Mouse (Mus musculus): ENCODE results near the gene Pgm5.
"Not testable (repeated sequence)": the region's sequence is repeated elsewhere in the genome, so short reads cannot be mapped to it uniquely, and the experiment has no call there.

The Pgm5 gene

DNA sequence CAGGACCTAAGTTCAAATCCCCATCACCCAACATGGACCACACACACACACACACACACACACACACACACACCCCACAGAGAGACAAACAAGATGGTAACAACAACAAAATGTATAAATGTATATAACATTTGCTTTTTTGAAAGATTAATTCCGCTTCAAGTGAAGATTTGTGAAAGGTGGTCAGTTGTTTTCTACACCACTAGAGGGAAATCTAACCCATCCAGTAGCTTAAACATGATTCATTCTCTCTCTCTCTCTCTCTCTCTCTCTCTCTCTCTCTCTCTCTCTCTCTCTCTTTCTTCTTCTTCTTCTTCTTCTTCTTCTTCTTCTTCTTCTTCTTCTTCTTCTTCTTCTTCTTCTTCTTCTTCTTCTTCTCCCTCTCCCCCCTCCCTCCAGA is 158.5 kb downstream of the Pgm5 start:
- not testable (repeated sequence) for DNase-seq

DNA sequence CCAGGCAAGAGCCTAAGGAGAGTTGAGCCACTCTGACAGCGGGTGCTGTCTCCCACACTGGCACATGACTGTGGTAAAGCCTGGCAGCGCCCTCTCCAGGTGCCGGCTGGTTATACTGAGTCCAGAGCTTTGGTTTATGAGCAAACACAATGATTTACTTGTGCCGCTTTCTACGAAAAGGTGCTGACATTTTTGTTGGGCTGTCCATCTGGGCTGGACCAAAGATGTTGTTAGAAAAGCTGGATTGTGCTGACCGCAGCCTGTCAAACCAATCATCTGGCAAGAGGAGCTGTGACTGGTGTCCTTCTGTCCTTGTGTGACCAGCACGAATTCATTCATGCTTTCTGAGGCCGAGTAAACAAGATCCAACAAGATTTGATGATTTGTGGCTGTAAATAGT is 159.9 kb downstream of the Pgm5 start:
- peak; percentile 48 to 61 for DNase-seq

DNA sequence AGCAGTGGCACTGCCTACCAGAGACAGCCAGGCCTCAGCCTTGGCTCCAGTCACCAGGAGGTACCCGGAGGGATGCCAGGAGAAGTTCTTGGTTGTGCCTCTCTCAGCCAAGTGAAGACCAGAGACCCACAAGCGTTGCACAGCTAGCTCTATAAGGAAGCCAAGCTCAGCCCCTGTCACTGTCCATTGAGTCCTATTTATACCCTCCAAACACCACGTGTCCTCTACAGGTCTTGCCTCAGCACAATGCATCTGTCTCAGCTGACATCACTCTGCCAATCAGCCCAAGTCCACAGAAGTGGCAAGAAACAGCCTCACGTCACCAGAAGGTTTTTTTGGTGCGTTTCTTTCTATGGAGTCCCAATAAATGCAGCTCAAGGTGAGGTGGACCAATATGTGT is 161.0 kb downstream of the Pgm5 start:
- DNase-seq: no peak

DNA sequence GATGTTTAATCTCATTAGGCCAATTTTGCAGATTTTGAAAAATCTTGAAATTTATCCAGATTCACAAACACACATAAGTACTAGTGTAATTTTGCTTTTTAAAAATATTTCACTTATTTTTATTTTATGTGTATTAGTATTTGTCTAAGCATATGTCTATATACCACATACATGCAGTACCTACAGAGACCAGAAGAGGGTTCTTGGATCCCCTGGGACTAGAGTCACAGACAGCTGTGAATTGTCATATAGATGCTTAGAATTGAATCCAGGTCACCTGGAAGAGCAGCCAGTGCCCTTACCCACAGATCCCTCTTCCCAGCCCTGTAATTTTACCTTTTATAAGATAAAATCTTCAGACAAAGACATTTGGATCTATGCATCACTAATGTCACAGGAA is 161.7 kb downstream of the Pgm5 start:
- DNase-seq: no peak

DNA sequence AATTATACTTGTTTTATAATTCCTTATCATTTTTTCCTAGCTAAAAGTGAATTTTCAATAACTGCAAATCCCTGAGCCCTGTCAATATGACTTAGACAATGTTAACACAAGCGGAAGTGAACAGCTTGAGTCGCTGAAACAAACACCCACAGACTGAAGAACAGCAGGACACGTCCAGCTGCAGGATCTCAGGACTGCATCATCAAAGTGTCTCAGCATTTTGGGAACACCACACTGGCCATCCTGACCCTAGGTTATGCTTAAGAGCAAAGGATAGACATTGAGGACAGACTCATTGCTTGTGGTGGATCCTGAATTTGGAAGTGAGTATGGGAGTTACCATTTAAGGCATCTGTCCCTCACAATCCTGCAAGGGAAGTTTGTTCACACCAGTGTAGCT is 162.5 kb downstream of the Pgm5 start:
- peak; percentile 64 to 65 for DNase-seq

DNA sequence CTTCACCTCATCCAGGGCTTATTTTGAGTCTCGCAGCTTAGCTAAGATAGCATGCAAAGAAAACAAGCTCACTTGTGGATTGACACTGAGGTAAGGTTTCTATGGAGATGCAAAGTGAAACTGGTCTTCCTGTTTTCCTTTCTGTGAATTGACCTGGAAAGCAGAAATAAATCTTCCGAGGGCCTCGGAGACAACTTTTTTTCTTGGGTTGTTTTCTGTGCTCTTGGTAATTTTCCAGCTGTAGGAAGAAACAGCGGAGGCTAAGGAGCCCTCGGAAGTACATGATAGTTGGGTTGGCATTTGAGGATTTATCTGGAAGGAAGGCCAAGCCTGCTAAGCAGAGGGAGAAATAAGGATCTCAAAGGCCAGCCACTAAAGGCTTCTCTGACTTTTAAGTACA is 163.0 kb downstream of the Pgm5 start:
- no peak for DNase-seq

DNA sequence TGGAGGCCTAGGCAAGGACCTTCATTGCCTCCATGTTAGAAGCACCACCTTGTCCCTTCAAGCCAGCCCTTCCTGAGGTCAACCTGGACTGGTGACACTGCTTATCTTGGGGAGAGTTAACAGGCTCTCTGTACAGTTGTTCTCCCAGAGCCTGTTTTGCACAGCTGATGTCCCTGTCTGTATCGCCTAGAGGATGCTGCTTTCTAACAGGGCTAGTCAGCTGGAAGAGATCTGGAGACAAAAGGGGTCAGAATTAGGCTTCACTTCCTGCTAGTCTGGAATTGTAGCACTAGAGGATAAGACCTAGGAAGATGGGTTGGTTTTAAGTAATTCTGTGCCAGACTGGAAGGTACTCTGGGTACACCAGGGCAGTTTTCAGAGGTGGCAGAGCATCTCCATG is 163.7 kb downstream of the Pgm5 start:
- DNase-seq: no peak

DNA sequence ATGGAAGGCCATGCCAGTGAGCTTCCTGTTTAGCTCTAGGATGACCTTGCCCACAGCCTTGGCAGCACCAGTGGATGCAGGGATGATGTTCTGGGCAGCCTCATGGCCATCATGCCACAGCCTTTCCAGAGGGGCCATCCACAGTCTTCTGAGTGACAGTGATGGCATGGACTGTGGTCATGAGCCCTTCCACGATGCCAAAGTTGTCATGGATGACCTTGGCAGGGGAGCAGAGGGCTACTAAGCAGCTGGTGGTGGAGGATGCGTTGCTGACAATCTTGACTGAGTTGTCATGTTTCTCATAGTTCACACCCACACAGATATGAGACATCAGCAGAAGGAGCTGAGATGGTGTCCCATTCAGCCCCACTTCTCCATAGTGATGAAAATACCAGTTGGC is 169.0 kb downstream of the Pgm5 start:
- DNase-seq: no peak

DNA sequence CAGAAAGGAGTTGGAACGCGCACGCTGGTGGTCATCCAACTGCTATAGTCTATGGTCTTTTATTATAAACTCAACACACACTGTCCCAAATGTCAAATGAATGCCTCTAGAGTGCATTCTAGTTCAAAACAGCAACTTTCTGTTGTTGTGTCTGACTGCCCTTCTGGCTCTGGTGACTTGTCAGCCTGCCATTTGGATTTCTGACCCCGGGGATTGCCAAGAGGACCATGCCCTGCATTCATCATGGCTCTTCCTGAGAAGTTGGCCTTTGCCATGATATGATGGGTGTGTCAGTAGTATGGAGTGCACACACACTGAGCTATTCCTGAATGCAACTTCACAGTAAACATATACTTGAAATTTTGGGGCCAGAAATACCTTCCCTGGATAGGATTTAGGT is 172.1 kb downstream of the Pgm5 start:
- DNase-seq: no peak

DNA sequence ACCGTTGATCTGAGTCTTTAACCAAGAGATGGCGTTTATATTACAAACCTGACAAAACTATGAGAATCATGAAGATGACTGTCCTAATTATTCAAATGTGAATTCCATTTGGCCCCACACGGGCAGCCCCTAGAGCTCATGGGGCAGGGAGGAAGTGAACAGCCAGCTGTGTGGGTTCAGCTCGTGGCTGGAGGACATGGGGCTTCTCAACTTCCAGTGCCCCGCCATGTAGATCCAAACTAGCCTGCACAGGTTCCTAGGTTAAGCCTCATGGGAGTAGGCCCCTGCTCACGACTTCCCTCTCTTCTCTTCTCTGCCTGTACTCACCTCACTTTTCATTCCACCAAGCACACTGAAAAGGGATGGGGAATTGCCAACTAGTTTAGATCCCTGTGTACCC is 173.3 kb downstream of the Pgm5 start:
- no peak for DNase-seq

DNA sequence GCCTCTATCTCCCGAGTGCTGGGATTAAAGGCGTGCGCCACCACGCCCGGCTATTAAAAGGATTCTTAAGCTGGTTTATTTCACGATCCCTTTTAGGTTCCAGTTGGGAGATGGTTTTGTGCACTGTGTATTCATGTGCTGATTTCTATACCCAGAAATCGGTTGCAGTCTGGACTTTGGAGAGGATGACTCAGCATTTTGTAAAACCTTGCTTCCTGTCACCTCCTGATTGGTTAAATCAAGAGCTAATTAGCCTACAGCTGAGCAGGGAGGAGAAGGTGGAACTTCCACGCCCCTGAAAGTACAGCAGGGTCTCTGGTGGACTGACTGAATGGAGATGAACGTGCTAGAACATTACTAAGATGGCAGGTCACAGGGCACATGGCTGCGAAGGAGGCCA is 175.2 kb downstream of the Pgm5 start:
- no peak for DNase-seq

DNA sequence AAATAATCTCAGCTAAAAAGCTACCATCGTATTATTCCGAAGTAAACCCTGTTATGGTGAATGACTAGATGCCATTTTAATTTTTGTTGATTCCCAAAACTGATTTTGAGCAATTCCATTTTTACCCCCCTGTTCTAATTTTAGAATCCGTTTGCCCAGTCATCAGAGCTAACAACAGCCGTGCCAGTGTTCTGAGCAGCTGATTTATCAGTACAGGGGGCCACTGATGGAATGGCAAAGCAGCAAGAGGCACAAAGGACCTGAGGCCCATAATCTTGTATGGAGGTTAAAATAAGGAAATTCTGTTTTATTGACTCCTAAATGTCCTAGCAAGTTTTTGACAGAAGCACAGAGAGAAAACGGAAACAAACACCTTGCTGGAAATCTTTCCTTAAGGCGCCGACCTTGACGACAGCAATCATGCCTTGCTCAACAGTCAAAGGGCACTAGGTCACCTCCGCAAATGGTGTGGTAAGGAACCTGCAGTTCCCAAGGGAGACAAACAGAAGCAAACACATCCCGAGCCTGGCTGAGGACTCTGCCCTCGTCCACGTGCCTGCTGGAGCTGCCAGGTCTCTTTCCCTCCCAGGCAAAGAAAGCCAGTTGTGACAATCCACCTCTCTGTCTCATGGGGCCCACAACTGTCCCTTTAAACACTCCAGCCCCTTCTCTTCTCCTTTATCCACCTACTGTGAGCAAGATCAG is 178.5 kb downstream of the Pgm5 start:
- peak; percentile 29 to 49 for DNase-seq

DNA sequence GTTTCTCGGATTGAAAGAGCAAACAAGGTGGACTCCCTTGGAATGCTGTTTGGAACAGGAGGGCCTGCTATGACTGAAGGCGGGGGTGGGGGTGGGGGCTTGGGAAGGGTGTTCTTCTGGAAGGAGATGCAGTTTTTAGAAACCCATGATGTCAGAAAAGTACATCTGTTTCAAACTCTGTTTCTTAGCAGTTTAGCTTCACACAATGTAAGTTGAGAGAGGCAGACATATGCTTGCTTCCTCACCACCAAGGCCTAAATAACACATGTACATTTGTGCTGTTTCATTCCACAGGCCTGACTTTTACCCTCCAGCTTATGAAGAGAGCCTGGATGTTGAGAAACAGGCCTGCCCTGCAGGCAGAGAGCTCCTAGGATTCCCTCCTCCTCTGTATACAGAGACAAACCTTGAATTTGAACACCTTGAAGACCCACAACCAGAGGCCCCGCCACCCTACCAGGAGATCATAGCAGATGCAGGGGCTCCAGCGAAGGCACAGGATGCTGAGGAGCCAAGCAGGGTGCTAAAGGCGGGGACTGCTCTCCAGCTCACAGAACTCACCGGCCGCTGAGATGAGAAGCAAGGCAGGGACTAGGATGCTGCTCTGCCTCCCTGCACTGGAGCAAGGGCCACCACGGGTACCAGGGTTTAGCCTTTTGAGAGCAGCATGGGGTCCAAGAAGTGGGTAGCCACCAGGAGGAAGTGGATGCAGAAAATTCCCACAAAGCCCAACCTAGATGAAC is 184.2 kb downstream of the Pgm5 start:
- DNase-seq: no peak

DNA sequence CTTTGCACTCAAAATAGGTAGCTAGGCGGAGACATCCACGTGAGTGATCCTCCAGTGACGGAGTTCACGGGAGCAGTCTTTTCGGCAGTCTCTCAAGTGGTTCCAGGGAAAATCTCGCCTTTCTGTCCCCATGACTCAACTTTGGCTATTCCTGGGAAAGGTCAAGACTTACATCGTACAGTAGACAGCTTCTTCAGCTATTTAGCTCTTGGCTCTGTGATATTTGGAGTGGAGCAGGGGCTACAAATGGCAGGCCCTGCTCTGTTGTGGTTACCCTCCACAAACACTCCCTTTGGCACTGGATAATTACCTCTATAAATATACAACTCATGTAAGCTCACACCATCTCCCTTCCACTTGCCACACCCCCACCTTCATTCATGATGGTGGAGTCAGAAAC is 185.2 kb downstream of the Pgm5 start:
- no peak for DNase-seq

DNA sequence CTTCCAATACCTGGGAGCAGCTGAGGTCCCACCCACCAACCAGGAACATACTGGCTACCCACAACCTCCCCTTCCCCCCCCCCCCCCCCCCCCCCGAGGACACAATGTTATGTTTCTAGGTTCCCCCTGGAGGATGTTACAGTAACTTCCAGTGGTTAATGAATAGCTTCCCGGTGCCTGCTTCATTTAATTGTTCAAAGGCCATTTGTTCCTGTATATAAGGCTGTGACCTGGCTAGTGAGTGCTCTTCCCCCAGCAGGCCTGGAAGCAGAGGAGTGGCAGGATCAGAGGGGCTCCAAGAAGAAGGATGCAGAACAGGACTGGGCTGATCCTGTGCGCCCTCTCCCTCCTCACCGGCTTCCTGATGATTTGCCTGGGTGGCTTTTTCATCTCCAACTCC is 187.9 kb downstream of the Pgm5 start, which contains the start of gene Tmem252:
Gene Tmem252, plus strand, starts transcription at position 247 of the 400 bp plus-strand sequence.
- DNase-seq: peak; percentile 16 to 43

DNA sequence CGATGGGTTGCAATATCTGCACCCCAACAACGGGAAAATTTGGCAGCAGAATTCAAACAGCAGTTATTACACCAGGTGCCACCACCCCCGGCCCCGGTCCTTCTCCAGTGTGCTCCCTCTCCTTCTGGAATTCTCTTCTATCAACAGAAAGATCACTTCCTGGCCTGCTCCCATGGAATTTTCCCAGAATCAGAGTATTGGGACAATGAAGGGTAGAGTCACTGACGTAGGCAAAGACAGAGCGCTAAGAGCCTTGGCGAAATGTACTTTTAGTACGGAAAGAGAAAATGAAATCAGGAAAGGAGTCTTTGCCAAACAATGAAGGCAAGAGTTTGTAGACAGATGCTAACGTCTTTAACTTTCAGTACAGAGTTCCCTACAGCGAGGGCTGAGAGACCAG is 188.3 kb downstream of the Pgm5 start:
- no peak for DNase-seq

DNA sequence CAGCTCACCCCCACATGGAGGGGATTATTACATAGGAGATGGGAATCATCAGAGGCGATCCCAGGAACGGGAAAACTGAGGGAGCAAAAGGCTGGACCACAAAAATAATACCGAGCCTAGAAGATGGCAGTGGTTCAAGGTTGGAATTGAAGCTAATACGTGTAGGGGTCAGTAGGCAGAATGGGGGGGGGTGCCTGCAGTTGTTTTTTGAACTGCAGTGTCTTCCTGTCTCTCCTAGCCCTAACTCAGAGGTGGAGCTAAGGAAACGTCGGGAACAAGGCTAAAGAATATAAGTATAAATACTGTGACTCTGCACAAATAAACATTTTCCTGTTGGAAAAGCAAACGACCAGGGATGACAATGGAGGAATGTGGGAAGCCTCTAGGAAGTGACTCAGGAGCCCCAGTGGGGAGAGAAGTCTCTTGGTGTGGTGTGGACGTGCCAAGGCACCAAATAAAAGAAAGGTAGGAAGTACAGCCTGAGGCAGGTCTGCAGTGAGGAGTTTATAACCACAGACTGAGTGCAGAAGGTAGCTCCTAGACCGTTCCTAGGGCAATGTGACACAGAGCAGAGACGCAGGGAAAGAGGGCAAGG is 189.2 kb downstream of the Pgm5 start:
- no peak for DNase-seq

DNA sequence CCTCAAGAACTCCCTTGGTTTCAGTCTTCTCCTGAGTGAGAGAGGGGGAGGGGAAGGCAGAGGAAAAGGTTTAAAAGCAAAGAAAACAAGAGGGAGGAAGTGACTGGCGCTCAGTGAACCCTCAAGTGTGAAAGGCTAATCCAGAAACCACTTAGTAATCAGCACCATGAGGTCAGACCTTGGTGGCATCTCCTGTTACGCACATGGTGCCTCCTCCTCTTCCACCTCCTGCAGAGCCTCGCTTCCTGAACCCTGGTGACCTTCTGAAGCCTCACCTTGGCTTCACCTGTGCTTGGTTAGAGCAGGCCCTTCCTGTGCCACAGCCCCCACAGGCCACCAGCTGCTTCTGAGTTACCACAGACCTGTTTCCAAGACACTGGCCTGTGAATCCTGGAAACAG is 190.1 kb downstream of the Pgm5 start:
- DNase-seq: peak; percentile 37 to 48

DNA sequence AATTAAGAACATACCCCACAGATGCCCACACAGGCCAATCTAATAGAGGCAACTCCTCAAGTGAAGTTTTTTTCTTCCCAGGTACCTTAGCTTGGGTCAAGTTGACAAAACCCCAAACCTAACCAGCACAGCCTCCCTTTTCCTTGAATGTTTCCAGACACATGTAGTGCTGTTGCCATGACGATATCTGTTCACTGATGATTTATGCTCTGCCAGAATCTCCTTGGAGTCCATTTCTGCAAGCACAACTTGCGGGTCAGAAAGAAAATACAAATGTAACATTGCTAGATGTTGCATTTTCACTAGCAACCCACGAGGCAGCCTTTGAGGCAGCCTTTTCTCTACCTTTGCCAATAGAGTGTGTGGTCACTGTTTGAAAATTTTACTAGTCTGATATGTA is 194.1 kb downstream of the Pgm5 start:
- no peak for DNase-seq

DNA sequence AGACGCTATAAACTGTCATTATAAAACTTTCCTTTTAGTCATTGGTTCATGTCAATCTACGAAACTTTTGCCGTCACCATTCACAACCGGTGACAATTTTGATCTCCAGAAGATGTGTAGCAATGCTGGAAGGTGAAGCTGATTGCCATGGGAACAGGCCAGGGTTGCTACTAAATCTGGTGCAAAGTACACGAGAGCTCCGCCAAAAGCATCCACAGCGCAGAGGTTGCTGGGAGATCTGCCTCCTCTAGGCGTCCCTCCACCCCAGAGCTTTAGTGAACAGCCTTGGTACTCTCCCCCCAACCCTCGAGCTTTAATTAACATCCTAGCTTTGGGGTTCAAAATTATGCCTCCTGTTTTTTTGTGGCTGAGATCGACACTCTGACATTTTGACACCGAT is 195.9 kb downstream of the Pgm5 start:
- no peak for DNase-seq

DNA sequence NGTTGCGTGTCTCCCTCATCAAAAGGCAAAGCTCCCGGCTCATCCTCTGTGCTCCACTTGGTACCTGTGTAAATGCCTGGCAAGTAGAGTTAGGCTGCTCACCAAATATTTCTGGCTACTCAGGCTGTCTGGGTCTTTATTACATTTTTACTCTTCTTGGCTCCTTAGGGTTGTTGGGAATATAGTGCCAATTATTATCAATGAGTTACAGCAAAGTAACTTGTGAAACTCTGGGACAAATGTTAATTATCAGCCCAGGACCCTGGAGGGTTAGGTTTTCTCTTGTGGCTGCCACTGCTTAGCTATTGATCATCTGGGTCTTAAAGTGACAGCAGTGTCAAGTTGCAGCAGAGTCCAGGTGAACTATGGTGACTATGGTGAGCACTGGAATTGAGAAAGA is 199.3 kb downstream of the Pgm5 start:
- no peak for DNase-seq

DNA sequence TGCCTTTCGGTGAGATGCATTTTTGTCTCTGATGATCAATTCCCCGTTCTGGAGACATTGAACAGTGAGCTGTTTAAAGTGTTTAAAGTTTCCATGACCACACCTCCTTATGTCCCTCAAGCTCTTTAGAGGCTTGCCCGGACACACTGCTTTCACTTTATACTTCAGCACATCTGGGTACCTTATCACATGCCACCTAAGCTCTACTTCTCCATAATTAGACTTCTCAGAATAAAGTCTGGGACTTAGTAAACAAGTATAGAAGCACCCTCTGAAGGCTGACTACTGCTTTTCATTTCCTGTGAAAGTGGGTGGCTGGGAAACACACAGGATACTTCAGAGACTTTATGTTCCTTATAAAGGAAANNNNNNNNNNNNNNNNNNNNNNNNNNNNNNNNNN is 204.7 kb downstream of the Pgm5 start:
- DNase-seq: no peak

DNA sequence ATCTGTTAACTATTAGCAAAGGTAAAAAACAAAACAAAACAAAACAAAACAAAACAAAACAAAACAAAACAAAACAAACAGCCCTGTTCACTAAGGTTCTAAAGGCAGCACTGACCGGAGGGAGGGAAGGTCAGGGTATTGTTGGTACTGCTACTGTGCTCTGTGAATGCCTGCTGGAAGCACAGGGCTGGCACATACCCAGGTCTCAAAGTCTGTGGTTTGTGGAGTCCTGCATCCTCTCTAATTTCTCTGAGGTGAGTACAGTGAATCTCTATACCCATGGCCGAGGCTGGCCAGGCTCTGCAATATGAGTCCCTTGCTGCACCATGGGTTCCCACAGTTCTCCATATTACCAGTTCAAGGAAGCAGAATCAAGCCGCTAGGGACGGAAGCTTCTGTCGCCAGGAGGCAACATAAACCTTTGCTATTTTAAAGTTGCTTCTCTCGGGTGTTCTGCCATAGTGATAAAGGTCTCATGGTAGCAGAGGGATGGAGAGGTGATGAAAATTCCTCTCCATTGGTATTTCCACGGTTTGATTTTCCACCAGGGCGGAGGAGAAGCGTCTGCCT is 208.3 kb downstream of the Pgm5 start:
- DNase-seq: peak in 1 of 2 experiments; percentile 25

Measured in kidney, postnatal 4 days (tissue).